Mouse (Mus musculus): ENCODE data around the gene Pyy.

GRCm38 (mm10) chr11:102144957-102145470 lies 37.4 kb upstream of the Pyy start:
- TF ChIP-seq POLR2A (IDR thresholded peaks at IDR 0.05; ENCODE audit: insufficient read length, low read depth) (no peak), USF1 (IDR thresholded peaks at IDR 0.05; ENCODE audit: low read depth) (no peak)
